ENCODE assay signal across 19 mouse cellular contexts in the genomic region with DNA sequence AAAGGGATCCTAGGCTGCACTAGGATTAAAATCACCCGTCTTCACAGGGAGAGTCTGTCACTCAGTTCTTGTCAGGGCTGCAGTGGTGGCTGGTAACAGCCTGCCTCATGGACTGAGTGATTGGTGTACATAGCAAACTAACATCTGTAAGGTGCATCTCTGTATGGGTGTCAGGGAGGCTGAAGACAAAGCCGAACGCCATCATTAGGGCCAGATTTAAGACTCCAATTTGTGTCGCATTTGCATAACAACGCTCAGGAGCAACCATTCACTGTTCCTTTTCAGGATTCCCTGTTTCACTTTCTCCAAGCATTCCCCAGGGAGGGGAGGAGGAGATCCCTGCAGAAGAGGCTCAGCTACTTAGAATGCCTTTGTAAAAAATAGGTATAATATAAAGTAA.
DNase-seq lines count a peak whose midpoint lies in the region; ATAC-seq lines count a peak whose summit lies in the region.
"Had no signal": no experiment of that assay in that cellular context is flagged by ENCODE, and none has a peak within 500 bp of the region (broad histone marks: within the 10 kb centered on the region; RNA-seq: fewer than 3 reads in every experiment).

No protein-coding gene starts in this region.

- peak; percentile 80 for DNase-seq in midbrain, embryonic 11.5 days (ENCODE audit: low spot score, missing footprints)
- DNase-seq in ZHBTc4 (ENCODE audit: low read depth, low spot score): peak; percentile 89
- no peak for DNase-seq in cerebellum, adult 9-10 months
- DNase-seq in urinary bladder, postnatal 4 days (ENCODE audit: low spot score in 2 of 2): no peak
- DNase-seq: adrenal gland, postnatal 10 days; cerebellum, adult 2 months; kidney, adult 9 months; liver, postnatal 0 days; lung, postnatal 36 days; right cerebral cortex, adult 18-20 months; thymus, postnatal 4 days had no signal

- ATAC-seq in midbrain, embryonic 11.5 days (ENCODE audit: low FRiP score): no peak
- no peak; the same call in 1 of the 2 replicates for ATAC-seq in midbrain, embryonic 15.5 days (replicated peaks)
- peak; percentile 47; the same call in 1 of the 2 replicates for ATAC-seq in forebrain, embryonic 16.5 days
- ATAC-seq in neural tube, embryonic 15.5 days (ENCODE audit: low FRiP score): no peak
- ATAC-seq in intestine, embryonic 15.5 days: no peak
- ATAC-seq: inflammation-experienced regulatory T-cells, adult 6 months; liver, postnatal 0 days had no signal

- no peak overlapping the region for H3K9ac ChIP-seq in midbrain, embryonic 11.5 days (ENCODE audit: low read length)
- H3K9ac ChIP-seq in midbrain, embryonic 15.5 days: no peak overlapping the region
- no peak overlapping the region for H3K9ac ChIP-seq in forebrain, embryonic 16.5 days (replicated peaks; ENCODE audit: low read depth, low read length)
- no peak overlapping the region for H3K9ac ChIP-seq in neural tube, embryonic 15.5 days (replicated peaks)
- H3K9ac ChIP-seq in intestine, embryonic 15.5 days: no peak overlapping the region
- H3K9ac ChIP-seq: limb, embryonic 15.5 days; liver, postnatal 0 days had no signal

- no peak overlapping the region for H3K4me2 ChIP-seq in midbrain, embryonic 11.5 days
- H3K4me2 ChIP-seq in midbrain, embryonic 15.5 days: no peak overlapping the region
- H3K4me2 ChIP-seq in forebrain, embryonic 16.5 days (ENCODE audit: low read length): no peak overlapping the region
- peak overlapping the region; percentile 3; the same call in 1 of the 2 replicates for H3K4me2 ChIP-seq in neural tube, embryonic 15.5 days
- H3K4me2 ChIP-seq in intestine, embryonic 15.5 days (replicated peaks): no peak overlapping the region
- H3K4me2 ChIP-seq: heart, embryonic 11.5 days; limb, embryonic 15.5 days had no signal

- H3K27ac ChIP-seq in midbrain, embryonic 11.5 days (ENCODE audit: low read depth, low read length): no peak overlapping the region
- no peak overlapping the region for H3K27ac ChIP-seq in midbrain, embryonic 15.5 days
- H3K27ac ChIP-seq in forebrain, embryonic 16.5 days (ENCODE audit: low read length): no peak overlapping the region
- no peak overlapping the region for H3K27ac ChIP-seq in neural tube, embryonic 15.5 days (replicated peaks)
- H3K27ac ChIP-seq in intestine, embryonic 15.5 days: no peak overlapping the region
- H3K27ac ChIP-seq: embryonic facial prominence, embryonic 10.5 days; limb, embryonic 15.5 days had no signal

- no peaks in the 10 kb centered on the region for H3K9me3 ChIP-seq in midbrain, embryonic 11.5 days (ENCODE audit: control insufficient read depth, low read length)
- H3K9me3 ChIP-seq in midbrain, embryonic 15.5 days: no peaks in the 10 kb centered on the region
- no peaks in the 10 kb centered on the region for H3K9me3 ChIP-seq in forebrain, embryonic 16.5 days (ENCODE audit: control insufficient read depth, low read length)
- no peaks in the 10 kb centered on the region for H3K9me3 ChIP-seq in neural tube, embryonic 15.5 days (replicated peaks)
- no peaks in the 10 kb centered on the region for H3K9me3 ChIP-seq in intestine, embryonic 15.5 days
- H3K9me3 ChIP-seq: embryonic facial prominence, embryonic 10.5 days; limb, embryonic 15.5 days had no signal

- no peaks in the 10 kb centered on the region for H3K4me1 ChIP-seq in midbrain, embryonic 11.5 days (ENCODE audit: control insufficient read depth, insufficient read depth, low read length)
- peaks cover 6% of the 10 kb centered on the region for H3K4me1 ChIP-seq in midbrain, embryonic 15.5 days
- peaks cover 4% of the 10 kb centered on the region; the same call in 1 of the 2 replicates for H3K4me1 ChIP-seq in forebrain, embryonic 16.5 days (replicated peaks; ENCODE audit: control insufficient read depth, insufficient read depth, low read length)
- no peaks in the 10 kb centered on the region; the same call in 1 of the 2 replicates for H3K4me1 ChIP-seq in neural tube, embryonic 15.5 days
- no peaks in the 10 kb centered on the region for H3K4me1 ChIP-seq in intestine, embryonic 15.5 days (replicated peaks)
- H3K4me1 ChIP-seq: embryonic facial prominence, embryonic 10.5 days; limb, embryonic 15.5 days had no signal

- no peak overlapping the region for H3K4me3 ChIP-seq in midbrain, embryonic 11.5 days (ENCODE audit: low read depth, low read length)
- H3K4me3 ChIP-seq in midbrain, embryonic 15.5 days: no peak overlapping the region
- no peak overlapping the region for H3K4me3 ChIP-seq in forebrain, embryonic 16.5 days (replicated peaks; ENCODE audit: low read length)
- no peak overlapping the region for H3K4me3 ChIP-seq in neural tube, embryonic 15.5 days (replicated peaks)
- no peak overlapping the region for H3K4me3 ChIP-seq in intestine, embryonic 15.5 days (replicated peaks)
- H3K4me3 ChIP-seq: embryonic facial prominence, embryonic 10.5 days; limb, embryonic 15.5 days had no signal

- WGBS in midbrain, embryonic 11.5 days: 14% methylated on average over 5 of the region's 5 CpGs
- WGBS in midbrain, embryonic 15.5 days: 8% methylated on average over 5 of the region's 5 CpGs
- 4% methylated on average over 5 of the region's 5 CpGs for WGBS in forebrain, embryonic 16.5 days
- 12% methylated on average over 5 of the region's 5 CpGs for WGBS in neural tube, embryonic 15.5 days
- WGBS in intestine, embryonic 15.5 days: 50% methylated on average over 5 of the region's 5 CpGs

- no peaks in the 10 kb centered on the region for H3K27me3 ChIP-seq in midbrain, embryonic 11.5 days (ENCODE audit: control insufficient read depth, insufficient read depth, low read length)
- H3K27me3 ChIP-seq in midbrain, embryonic 15.5 days (replicated peaks): no peaks in the 10 kb centered on the region
- H3K27me3 ChIP-seq in forebrain, embryonic 16.5 days (replicated peaks; ENCODE audit: control insufficient read depth, insufficient read depth, low read length): no peaks in the 10 kb centered on the region
- H3K27me3 ChIP-seq in neural tube, embryonic 15.5 days (replicated peaks): no peaks in the 10 kb centered on the region
- H3K27me3 ChIP-seq in intestine, embryonic 15.5 days (replicated peaks): no peaks in the 10 kb centered on the region
- H3K27me3 ChIP-seq: limb, embryonic 15.5 days had no signal

- no peaks in the 10 kb centered on the region for H3K36me3 ChIP-seq in midbrain, embryonic 11.5 days (ENCODE audit: control insufficient read depth, insufficient read depth, low read length)
- no peaks in the 10 kb centered on the region for H3K36me3 ChIP-seq in midbrain, embryonic 15.5 days (replicated peaks)
- no peaks in the 10 kb centered on the region for H3K36me3 ChIP-seq in forebrain, embryonic 16.5 days (ENCODE audit: control insufficient read depth, insufficient read depth)
- no peaks in the 10 kb centered on the region for H3K36me3 ChIP-seq in neural tube, embryonic 15.5 days
- H3K36me3 ChIP-seq in intestine, embryonic 15.5 days: no peaks in the 10 kb centered on the region
- H3K36me3 ChIP-seq: embryonic facial prominence, embryonic 10.5 days; limb, embryonic 15.5 days had no signal

Comparison
In these comparisons a context has a peak if more than half of its experiments do, and no peak if none do; other contexts are left out.
1. DNase-seq: peak in midbrain, embryonic 11.5 days (single experiment) and ZHBTc4 (single experiment); none in cerebellum, adult 9-10 months (single experiment) and urinary bladder, postnatal 4 days (0 of 2).